Mouse (Mus musculus) liver, embryonic 16.5 days (tissue): ENCODE results near the gene Spint2. TPM values are rescaled to one million over a fixed set of nuclear protein-coding genes. Genes with fewer than 3 reads are reported as not detected.
A peak's percentile ranks its signal among the peaks of the same experiment; 100 is the strongest.
"Not testable (repeated sequence)": the region's sequence is repeated elsewhere in the genome, so short reads cannot be mapped to it uniquely, and the experiment has no call there.

Experiments
- ATAC-seq: fragments of 200-750 bp; cut with Nextera tagmentation; 2 replicates; pipeline ENCODE4 v1.8.0; 2017; ENCODE audit warnings: low read depth, mild to moderate bottlenecking, moderate number of reproducible peaks, moderate library complexity
- H3K27ac ChIP-seq: fragments of 300-500 bp; sonication (generic); 2 replicates; pipeline ENCODE4 v1.5.1; 2014; ENCODE audit warnings: mild to moderate bottlenecking, low read length
- H3K27me3 ChIP-seq: fragments of 300-500 bp; sonication (generic); 2 replicates; pipeline ENCODE4 v1.6.1; 2014; ENCODE audit warnings: low read depth, low read length, mixed read lengths; ENCODE audit not compliant: control insufficient read depth, insufficient read depth
- H3K36me3 ChIP-seq: fragments of 300-500 bp; sonication (generic); 2 replicates; pipeline ENCODE4 v1.6.1; 2014; ENCODE audit warnings: mild to moderate bottlenecking; ENCODE audit not compliant: control insufficient read depth, insufficient read depth
- H3K4me1 ChIP-seq: fragments of 300-500 bp; sonication (generic); 2 replicates; pipeline ENCODE4 v1.6.1; 2014; ENCODE audit warnings: low read depth, low read length, mixed read lengths; ENCODE audit not compliant: control insufficient read depth
- H3K4me2 ChIP-seq: fragments of 300-500 bp; sonication (generic); 2 replicates; pipeline ENCODE4 v1.6.1; 2014; ENCODE audit warnings: low read depth, low read length, mixed read lengths
- H3K4me3 ChIP-seq: fragments of 300-500 bp; sonication (generic); 2 replicates; pipeline ENCODE4 v1.5.1; 2014; ENCODE audit warnings: low read depth, mild to moderate bottlenecking, low read length
- H3K9ac ChIP-seq: fragments of 300-500 bp; sonication (generic); 2 replicates; pipeline ENCODE4 v1.6.1; 2014; ENCODE audit warnings: low read depth, low read length
- H3K9me3 ChIP-seq: fragments of 300-500 bp; sonication (generic); replicated peaks from 2 replicates; pipeline ENCODE4 v1.6.1; 2016; ENCODE audit warnings: low read length; ENCODE audit not compliant: control insufficient read depth
- WGBS: fragments of 180-500 bp; shearing (Covaris S2); extraction: QIAGEN DNeasy Blood & Tissue Kit; methylation state at CpG from one replicate; pipeline ENCODE4 v1.1.7; 2014; ENCODE audit not compliant: insufficient replicate concordance; 5-methylcytosine and 5-hydroxymethylcytosine counted together
- polyA plus RNA-seq: library from polyadenylated mRNA; unstranded; fragments of >200 nt; fragmentation: Nextera tagmentation; extraction: Ambion mirVana; gene quantifications from 2 replicates; pipeline ENCODE4 v1.2.1, GENCODE M21; 2015

Gene Spint2
- polyA plus RNA-seq, 1 experiment from 2014 or later: 38.6 TPM

- Histone ChIP-seq H3K27me3 (no peaks in the 10 kb centered on the region), H3K9ac (0 out of 2 replicates have a peak overlapping the region, but pooled peaks have one; percentile 16), H3K9me3 (no peaks in the 10 kb centered on the region; the same call in 1 of the 2 replicates), H3K4me1 (peaks cover 10% of the 10 kb centered on the region), H3K27ac (peak overlapping the region; percentile 71), H3K4me2 (peak overlapping the region; percentile 72), H3K36me3 (no peaks in the 10 kb centered on the region), H3K4me3 (peak overlapping the region; percentile 56)
- peak; percentile 79 for ATAC-seq
- WGBS: 3% methylated on average over 34 of the region's 34 CpGs
Observed at GRCm38 (mm10) chr7:29211415-29212198, 70.1 kb downstream of the Spint2 start.

DNA sequence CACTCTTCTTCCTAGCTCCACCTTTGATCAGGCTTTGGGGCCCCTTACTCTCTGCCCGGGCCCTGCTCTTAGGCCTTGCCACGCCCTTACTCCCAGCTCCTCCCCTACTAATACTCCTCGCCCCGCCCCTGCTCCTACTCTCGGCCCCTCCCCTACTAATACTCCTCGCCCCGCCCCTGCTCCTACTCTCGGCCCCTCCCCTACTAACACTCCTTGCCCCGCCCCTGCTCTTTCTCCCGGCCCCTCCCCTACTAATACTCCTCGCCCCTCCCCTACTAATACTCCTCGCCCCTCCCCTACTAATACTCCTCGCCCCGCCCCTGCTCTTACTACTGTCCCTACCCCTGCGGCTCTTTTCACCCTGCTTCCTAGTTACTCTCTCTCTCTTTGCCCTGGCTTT lies 70.7 kb downstream of the Spint2 start:
- H3K36me3 ChIP-seq, H3K9me3 ChIP-seq, H3K27me3 ChIP-seq, H3K4me1 ChIP-seq, H3K9ac ChIP-seq: not testable (repeated sequence)
- 6% methylated on average over 15 of the region's 15 CpGs for WGBS
- peak overlapping the region; percentile 56 for H3K4me3 ChIP-seq
- peak overlapping the region; percentile 72 for H3K4me2 ChIP-seq
- peak overlapping the region; percentile 71; the same call in 1 of the 2 replicates for H3K27ac ChIP-seq
- peak; percentile 61 for ATAC-seq

Other genes starting within 250 kb of the Spint2 start
- gene Ryr1, start 156.7 kb downstream of the Spint2 start, polyA plus RNA-seq: 0.22 and 0.58 TPM in 2 replicates
- gene Rasgrp4, start 147.1 kb downstream of the Spint2 start, polyA plus RNA-seq: 1.2 and 1.4 TPM in 2 replicates
- gene Fam98c, start 125.7 kb downstream of the Spint2 start, polyA plus RNA-seq: 3.8 and 4.9 TPM in 2 replicates
- gene Ggn, start 111.7 kb downstream of the Spint2 start, polyA plus RNA-seq: 0.09 TPM in 1 of 2 replicates, not detected in the other
- gene Spred3, start 111.5 kb downstream of the Spint2 start, polyA plus RNA-seq: 0.19 and 0.25 TPM in 2 replicates
- gene Psmd8, start 101.2 kb downstream of the Spint2 start, polyA plus RNA-seq: 106 and 111 TPM in 2 replicates
- 0.15 and 0.35 TPM in 2 replicates for gene Catsperg1, start 67.9 kb downstream of the Spint2 start, polyA plus RNA-seq
- gene Kcnk6, start 49.4 kb downstream of the Spint2 start, polyA plus RNA-seq: 1.4 and 1.5 TPM in 2 replicates
- gene Yif1b, start 43.6 kb downstream of the Spint2 start, polyA plus RNA-seq: 40.3 and 43.0 TPM in 2 replicates
- gene 2200002D01Rik, start 33.4 kb downstream of the Spint2 start, polyA plus RNA-seq: 5.3 and 5.8 TPM in 2 replicates
- 2.5 and 2.7 TPM in 2 replicates for gene Ppp1r14a, start 7.4 kb upstream of the Spint2 start, polyA plus RNA-seq
- 1.2 and 1.5 TPM in 2 replicates for gene Dpf1, start 22.0 kb upstream of the Spint2 start, polyA plus RNA-seq
- gene Sipa1l3, start 236.7 kb upstream of the Spint2 start, polyA plus RNA-seq: 2.4 and 2.6 TPM in 2 replicates